Mouse (Mus musculus): ENCODE data around the gene Liph.

DNA sequence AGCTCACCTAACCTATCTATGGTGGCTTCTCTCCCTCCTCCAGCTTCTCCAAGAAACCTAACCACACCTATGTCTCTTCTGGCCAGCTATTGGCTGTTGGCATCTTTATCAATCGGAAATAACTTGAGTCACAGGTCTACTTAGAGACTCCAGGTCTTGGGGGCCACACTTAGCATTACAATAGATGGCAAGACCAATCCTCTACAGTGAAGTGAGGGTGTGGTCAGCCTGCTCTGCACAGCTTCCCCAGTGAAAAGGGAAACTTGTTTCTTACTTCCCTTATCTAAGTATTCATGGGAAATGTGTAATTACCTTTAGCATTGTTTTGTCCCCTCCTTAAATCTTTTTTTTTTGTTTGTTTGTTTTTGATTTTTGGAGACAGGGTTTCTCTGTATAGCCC lies 20.1 kb upstream of the Liph start:
- TF ChIP-seq CTCF (IDR thresholded peaks at IDR 0.05; ENCODE audit: extremely low read depth, insufficient read depth, low read length) (no peak), POLR2A (IDR thresholded peaks at IDR 0.05; ENCODE audit: extremely low read depth, insufficient read depth, low read length) (no peak)
